13 mouse cellular contexts compared by ENCODE assay signal in genomic region chr17:73571961-73572360, GRCm38 (mm10).
DNase-seq lines count a peak whose midpoint lies in the region; TF ChIP-seq lines count a peak whose summit lies in the region.
"Had no signal": no experiment of that assay in that cellular context is flagged by ENCODE, and none has a peak within 500 bp of the region (broad histone marks: within the 10 kb centered on the region; RNA-seq: fewer than 3 reads in every experiment).

No protein-coding gene starts in this region.

- DNase-seq in layer of hippocampus, adult 11-12 months (ENCODE audit: low spot score), result peak; percentile 33
- DNase-seq in layer of hippocampus, adult 9-10 months (ENCODE audit: low spot score), result no peak
- peak; percentile 8 for DNase-seq in cerebellum, adult 9-10 months
- DNase-seq in cerebellum, postnatal 14 days, result peak; percentile 14 to 38
- DNase-seq in right cerebral cortex, postnatal 10 days (ENCODE audit: low spot score in 2 of 2), result peak; percentile 50 to 58
- no peak for DNase-seq in gastrocnemius, adult 2 months
- no peak for DNase-seq in adrenal gland, adult (ENCODE audit: inconsistent age in 2 of 2, low spot score in 1 of 2)
- DNase-seq: retina, postnatal 1 day had no signal

- no peak for TF ChIP-seq CTCF in gastrocnemius, adult 2 months (IDR thresholded peaks at IDR 0.05)

- no peak overlapping the region for H3K27ac ChIP-seq in gastrocnemius, adult 2 months
- H3K27ac ChIP-seq: embryonic facial prominence, embryonic 13.5 days; hindbrain, embryonic 13.5 days; kidney, postnatal 0 days; midbrain, embryonic 15.5 days had no signal

- H3K4me3 ChIP-seq in gastrocnemius, adult 2 months, result no peak overlapping the region
- H3K4me3 ChIP-seq: embryonic facial prominence, embryonic 13.5 days; hindbrain, embryonic 13.5 days; megakaryocyte, embryonic 14.5 days; midbrain, embryonic 15.5 days had no signal

- intact Hi-C loops in gastrocnemius, adult 2 months (cut with DNase I), result loop anchor here (5.0 to 10.0 kb wide), 3 partner anchors 170 to 310 kb away; no protein-coding TSS in a partner anchor

Comparison
In these comparisons a context has a peak if more than half of its experiments do, and no peak if none do; other contexts are left out.
1. DNase-seq: peak in layer of hippocampus, adult 11-12 months (single experiment), cerebellum, adult 9-10 months (single experiment), cerebellum, postnatal 14 days (2 of 2) and right cerebral cortex, postnatal 10 days (2 of 2); none in layer of hippocampus, adult 9-10 months (single experiment), gastrocnemius, adult 2 months (single experiment) and adrenal gland, adult (0 of 2).